Mouse (Mus musculus) kidney, adult 8-10 months (tissue): ENCODE results near the gene Sgta.
"Not testable (repeated sequence)": the region's sequence is repeated elsewhere in the genome, so short reads cannot be mapped to it uniquely, and the experiment has no call there.

ENCODE experiments used
- DNase-seq, 2 experiments: peaks; one replicate each; pipeline ENCODE4 v3.0.0; 2022

Sgta gene

DNA sequence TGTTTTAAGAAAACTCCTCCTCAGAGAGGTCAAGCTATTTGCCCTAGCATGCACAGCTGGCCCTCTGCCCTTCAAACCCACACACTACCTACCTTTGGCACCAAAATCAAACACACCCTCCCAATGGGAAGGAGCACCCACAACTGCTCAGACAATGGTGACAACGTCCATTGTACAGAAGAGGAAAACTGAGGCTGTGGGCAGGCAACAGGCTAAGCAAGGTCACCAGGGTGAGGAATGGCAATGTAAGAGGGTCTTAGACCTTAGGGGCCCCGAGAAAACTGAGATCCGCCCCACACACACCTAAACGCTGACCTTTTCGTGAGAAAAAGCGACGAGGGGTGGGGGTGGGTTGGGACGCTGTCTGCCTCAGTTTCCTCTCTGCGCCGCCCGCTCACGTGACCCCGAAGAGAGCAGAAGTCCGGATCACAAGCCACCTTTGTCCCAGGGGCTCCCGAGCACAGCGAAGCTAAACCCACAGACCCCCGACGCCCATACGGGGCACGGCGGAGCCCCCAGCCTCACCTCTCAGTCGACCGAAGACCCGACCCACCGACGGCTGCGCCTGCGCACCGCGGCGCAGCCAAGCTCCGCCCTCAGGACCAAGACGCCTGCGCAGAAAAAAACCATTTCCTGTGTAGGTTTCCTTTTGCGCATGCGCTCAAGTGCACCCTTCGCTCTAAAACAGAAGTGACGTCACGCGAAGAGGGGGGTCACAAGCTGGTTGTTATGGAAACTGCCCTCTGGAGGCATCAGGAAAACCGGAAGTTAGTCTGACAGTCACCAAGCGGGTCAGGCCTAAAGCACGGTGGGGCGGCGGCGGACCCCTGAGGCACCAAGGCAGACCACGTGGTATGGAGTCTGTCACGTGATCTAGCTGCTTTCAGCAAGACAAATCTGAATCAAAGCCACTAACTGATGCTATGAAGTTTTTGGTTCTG, at the start of gene Sgta:
TSS of gene Sgta (minus strand) at position 579 of the 941 bp plus-strand sequence.
- peak; percentile 100 for DNase-seq

DNA sequence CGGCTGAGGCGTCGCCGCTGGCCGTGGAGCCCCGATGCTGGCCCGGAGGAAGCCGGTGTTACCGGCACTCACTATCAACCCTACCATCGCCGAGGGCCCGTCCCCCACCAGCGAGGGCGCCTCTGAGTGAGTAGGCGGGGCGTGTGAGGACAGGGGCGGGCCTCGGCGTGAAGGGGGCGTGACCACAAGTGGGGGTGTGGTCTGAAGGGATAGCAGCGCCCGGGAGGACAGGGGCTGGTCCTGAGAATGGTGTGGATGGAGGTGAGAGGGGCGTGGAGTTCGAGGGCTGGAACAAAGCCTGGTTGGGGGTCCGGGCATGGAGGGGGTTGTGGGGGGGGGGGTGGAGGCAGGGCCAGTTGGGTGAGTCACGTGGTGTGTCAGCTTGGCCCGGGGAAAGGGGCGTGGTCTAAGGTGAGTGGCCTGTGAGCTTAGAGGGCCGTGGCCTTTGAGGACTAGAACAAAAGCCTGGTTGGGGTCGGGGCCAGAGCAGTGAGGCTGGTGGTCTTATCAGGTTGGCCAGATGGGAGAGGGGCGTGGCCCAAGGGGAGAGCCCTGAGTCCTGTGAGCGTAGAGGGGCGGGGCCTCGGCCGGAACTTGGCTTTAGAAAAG, 46.2 kb upstream of the Sgta start:
- DNase-seq, result peak; percentile 82 to 89

DNA sequence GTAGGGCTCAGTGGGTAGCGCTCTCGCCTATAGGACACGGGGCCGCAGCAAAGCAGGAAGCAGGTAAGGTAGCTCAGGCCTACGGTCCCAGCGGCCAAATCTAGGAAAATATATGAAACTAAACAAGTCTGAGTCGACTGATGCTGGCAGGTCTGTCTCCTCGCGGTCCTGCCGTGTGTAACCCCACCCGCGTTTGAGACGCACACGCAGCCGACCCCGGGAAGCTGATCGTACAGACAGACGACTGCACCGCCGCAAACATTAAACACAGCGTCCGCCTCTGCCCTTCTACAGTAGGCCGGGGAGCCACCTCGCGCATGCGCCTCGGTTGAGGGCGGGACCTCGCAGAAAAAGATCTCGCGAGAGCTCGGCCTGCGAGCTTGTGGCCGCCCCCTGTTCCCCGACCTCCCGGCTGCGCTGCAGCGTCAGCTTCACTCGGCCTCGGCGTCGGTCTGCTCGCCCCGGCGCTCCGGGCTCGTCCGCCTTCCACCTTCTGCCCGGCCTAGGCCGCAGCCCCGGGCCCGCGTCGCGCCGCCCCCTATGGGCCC, 45.7 kb upstream of the Sgta start, which contains the start of gene Map2k2:
TSS of gene Map2k2 (plus strand) at position 351 of the 548 bp plus-strand sequence.
- peak; percentile 96 to 97 for DNase-seq

DNA sequence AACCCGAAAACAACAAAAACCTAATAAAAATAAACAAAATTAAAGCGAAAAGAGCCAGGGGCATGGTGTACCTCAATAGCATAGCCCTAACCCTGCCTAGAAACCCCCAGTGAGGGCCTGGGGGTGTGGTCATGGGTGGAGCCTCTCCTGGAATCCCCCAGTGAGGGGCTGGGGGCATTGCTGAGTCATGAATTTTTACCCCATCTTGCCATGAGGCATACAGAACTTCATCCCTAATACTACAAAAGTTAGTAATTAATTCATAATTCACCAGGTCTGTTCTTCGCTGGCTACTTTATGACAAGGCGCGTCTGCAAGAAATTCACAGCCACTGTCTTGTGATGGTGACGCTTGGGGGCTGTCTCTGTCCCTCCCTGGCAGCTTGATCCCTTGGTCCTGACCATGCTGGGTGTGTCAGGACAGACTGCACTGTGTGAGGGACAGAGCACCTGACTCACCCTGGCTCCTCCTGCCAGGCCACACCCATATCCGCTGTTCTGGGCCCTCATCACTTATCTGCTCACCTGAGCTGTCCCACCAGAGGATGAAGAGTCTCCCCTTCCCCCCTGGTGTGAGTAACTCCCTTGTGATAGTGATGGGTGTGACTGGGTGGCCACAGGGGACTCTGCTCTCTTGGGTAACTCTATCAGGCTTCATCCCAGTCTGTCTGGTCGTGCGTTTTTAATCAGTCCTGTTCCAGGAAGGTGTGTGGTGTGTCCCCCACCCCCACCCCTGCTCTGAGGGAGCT, 35.1 kb upstream of the Sgta start:
- no peak for DNase-seq

DNA sequence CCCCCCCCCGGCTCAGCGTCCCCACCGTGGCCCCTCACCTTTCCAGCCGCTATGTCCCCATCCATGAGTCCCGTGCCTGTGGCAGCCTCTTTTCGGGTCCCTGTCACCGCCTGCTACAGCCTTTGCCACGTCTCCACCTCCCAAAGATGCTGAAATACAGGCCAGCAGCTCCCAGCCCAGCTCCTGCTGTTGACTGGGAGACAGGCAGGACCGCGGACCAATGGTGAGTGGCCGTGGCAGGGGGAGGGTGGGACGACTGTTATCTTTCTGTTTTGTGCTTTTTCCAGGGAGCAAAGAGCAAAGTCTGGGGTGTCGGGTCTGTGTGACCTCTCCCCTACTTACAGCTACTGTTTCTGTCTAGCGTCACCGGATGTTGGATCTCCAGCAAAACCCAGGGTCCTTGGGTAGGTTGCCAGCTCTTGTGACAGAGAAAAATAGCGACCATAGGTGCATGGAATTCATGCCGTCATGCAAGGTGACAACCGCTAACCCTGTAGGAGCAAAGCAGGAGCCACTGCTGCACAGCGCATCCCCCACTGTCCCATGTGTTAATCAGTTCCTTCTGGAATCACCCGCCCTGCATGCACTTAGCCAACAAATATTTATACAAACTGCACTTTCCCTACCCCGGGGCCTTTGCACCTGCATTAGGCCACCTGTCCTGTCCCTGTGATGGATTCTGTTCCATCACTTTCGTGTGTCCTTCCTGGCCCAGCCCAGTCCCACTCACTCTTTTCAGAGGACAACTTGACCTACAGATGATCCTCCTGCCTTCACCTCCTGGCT, 32.7 kb upstream of the Sgta start:
- DNase-seq, result peak; percentile 82

DNA sequence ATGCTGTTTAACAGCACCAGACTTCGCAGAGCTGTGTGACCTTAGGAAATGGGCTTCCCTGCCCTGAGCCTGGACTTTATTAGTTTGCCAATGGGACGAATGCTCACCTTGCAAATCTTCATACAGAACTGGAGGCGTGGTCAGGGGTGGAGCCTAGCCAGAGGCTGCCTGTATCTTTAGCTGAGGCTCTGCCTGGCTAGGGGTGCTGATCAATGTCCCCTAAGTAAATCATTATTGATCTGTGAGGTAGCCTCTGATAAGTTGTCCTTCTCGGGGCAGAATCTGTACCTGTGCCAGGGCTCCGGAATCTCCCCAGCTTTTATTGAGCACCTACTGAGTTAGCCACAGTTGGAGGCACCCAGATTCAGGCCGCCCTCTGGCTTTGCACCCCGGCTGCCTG, 30.6 kb upstream of the Sgta start:
- no peak for DNase-seq

DNA sequence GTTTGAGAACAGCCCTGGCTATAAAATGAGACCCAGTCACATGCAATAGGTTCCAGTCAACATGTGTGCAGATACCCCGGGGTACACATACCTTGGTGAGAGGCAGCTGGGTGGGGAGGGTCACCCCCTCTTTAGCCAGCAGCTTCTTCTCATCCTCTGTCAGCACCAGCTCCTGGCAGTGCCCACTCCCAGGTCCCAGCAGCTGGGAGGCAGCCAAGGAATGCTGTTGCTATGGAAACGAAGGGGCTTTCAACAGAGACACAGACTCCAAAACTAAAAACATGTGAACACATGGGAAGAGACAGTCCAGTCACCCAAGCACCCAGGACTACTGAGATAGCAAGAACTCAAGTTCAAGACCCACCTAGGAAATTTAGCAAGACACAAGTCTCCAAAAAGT, 29.2 kb upstream of the Sgta start:
- DNase-seq, result no peak

DNA sequence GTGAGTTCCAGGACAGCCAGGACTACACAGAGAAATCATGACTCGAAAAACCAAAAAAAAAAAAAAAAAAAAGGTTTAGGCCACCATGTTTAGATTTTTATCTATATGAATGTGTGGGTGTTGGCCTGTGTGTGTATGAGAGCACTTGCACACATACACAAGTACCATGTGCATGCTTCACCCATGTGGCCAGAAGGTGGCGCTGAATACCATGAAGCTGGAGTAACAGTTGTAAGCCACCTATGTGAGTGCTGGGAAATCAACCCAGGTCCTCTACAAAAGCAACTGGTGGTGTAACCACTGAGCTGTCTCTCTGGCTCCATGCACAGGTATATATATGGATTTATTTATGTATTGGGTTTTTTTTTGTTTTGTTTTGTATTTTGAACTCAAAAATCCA, 27.0 kb upstream of the Sgta start:
- DNase-seq, result peak in 1 of 2 experiments; percentile 42

DNA sequence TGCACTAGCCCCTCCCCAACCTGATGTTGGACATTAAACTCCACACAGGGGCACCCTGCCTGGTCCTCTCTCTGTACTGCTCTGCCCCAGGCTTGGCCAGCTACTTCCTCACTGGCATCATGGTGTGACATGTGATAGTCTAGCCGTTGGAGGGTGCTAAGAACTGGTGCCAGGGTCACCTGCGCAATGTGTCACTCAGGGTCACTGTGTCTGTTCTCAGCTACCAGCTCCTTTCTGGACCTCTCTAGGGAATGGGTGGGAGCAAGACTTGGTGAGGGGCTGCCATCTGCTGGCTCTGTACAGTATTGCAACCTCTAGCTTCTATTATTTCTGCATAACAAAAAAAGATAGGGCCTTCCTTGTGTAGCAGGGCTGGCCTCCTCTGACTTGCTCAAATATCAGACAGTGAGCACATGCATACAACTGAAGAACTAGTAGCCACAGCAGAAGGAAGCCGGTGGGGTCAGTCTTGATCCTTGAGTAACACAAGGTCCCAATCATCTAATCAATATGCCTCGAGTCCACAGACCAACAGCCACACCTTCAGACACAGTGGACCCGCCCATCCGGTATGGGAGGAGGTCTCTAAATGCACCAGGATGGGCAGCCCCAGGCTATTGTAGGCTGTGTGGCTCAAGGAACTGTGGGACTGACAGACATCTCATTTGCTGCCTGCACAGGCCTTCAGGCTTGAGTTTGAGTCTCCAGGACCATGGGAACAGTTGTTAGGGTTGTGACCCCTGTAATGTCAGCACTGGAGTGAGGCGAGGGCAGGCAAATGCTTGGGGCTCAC, 22.4 kb upstream of the Sgta start:
- peak; percentile 61 to 83 for DNase-seq

DNA sequence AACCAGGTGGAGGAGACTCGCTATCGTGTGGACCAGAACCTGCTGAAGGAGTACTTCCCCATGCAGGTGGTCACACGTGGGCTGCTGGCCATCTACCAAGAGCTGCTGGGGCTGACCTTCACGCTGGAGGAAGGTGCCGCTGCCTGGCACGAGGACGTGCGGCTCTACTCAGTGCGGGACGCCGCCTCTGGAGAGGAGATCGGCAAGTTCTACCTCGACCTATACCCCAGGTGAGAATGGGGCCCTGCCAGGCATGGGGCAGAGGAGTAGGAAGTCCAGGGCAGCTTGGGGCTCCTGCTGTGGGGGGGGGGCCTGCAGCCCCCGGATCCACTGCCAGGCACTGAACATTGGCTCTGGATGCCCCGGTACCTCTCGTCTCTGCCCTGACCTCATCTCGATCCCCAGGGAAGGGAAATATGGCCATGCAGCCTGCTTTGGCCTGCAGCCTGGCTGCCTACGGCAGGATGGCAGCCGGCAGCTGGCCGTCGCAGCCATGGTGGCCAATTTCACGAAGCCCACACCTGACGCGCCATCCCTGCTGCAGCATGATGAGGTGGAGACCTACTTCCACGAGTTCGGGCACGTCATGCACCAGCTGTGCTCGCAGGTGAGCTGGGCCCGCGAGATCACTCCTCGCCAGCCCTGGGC, 20.2 kb upstream of the Sgta start:
- no peak for DNase-seq

DNA sequence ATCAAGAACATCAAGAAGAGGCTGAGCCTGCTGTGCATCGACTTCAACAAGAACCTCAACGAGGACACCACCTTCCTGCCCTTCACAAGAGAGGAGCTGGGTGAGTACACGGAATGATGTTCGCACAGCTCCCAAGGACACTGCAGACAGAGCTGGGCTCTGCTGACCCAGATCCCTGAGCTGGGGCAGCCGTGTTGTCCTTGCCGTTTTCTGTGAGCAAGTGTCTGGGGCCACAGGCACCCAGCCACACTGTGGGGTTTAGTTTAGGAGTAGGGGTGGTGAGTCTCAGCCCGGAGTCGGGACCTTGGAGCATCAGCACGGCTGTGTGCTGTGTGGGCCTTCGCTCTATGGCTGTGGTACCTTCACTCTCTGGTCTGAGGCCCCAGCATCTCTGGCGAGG, 17.9 kb upstream of the Sgta start:
- DNase-seq, result no peak

DNA sequence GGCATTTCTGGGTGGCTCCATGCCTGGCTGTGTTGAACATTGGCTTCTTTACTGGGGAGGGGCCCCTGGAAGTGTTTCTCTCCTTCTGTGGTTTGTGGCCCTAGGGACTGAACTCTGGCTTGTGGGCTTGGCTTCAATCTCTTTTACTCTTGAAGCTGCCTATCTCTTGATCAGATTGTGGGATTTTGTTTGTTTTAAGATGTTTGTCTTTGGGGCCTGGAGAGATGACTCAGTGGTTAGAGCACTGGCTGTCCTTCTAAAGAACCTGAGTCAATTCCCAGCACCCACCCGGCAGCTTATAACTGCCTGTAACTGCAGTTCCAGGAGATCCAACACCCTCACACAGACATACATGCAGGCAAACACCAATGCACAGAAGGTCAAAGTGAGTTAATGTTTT, 16.4 kb upstream of the Sgta start:
- no peak for DNase-seq

DNA sequence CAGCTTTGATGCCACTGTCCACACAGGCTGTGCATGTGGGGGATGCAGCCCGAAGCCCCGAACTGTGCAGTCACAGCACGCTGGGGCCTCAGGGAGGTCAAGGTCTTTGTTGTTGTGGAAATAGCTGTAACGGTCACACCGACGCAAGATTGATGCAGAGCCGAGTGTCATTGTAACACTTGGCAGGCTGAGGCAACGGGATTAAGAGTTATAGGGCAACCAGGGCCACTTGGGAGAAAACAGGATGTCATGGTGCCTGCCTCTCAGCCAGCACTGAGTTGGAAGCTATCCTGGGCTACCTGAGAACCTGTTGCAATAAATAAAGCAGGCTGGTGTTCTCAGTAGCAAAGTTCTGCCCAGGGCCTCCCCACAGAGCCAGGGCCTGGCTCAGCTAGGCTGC, 15.8 kb upstream of the Sgta start:
- DNase-seq, result no peak

DNA sequence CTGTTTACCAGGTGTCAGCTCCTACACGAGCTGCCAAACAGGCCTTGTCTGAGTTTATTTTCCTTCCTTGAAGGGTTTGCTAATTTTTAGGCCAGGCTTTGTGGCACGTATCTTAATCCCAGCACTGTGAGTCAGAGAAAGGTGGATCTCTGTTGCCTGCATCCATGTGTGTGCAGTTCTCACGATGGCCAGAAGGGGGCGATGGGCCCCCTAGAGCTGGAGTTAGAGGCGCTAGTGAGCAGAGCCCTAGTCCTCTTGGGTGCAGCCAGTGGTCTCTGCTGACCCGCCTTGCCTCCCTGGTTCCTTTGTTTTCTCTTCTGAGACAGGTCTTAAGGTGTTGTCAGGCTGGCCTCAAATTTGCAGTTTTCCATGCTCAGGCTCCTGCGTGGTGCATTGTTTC, 13.5 kb upstream of the Sgta start:
- no peak for DNase-seq

DNA sequence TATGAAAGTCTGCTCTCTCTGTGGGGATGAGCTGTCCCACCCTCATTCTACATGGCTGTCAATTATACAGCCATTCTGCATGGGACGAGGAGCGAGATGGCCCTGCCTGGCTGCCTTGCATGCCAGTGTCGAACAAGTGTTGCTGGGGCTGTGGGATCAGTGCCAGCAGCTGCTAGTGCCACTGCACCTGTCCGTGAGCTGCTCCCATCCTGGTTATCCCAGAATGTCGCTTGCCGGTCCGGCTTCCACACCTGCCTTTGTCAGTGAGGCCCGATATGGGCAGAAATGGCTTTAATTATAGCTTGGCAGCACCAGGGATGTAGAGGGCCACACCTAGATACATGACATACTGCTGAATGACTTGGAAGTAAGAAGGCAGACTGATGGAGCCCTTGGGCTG, 12.3 kb upstream of the Sgta start:
- DNase-seq, result no peak

DNA sequence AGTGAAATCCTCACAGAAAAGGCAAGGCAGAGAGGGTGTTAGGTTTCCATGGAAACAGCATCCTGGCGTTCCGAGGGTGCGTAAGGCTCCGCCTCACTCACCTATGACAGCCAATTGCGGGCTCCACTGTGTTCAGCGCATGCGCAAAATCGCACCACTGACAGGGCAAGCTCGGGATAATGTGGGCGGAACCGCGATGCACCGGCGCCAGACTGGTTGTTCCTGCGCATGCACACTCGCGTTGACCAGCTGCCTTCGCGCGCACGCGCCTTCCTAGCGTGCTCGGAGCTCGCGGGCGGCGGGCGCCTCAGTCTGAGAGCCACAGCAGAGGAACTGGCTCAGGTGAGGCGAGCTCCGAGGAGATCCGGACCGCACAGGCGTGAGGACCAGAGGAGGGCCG, 9.9 kb upstream of the Sgta start, which contains the start of gene Thop1:
TSS of gene Thop1 (plus strand) at position 200 of the 400 bp plus-strand sequence.
- peak; percentile 97 to 98 for DNase-seq

DNA sequence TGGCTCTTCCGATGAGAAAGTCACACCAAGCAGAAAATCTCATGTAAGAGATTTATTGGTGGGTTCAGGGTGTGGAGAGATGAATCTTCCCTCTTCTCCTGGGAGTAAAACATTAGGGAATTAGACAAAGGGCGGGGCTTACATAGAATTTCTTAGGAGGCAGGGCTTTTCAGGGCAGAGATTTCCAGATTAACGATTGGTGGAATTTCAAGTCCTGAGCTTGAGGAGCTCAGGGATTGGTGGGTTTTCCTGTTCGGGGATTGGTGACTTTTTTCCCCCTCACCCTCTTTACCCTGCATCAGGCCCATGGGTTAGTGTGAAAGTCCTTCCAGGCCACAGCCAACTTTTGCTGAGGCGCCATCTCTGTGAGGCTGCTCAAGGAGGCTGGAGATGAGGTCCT, 8.7 kb upstream of the Sgta start:
- no peak for DNase-seq

DNA sequence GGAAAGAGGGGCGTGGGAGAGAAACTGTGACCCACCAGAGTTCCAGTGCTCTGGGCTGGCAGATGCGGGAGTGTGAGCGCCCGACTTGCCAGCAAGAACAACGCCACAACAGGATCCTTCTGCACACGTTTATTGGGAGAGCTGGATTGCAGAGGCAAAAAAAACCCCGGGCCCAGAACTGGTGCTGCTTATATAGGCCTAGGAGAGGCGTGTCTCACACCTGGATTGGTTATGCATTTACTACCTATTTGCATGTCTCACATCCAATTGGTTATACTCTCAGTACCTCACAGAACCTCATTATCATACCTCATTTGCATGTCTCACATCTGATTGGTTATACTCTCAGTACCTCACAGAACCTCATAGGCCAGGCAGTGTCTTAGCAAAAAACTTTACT, 4.5 kb upstream of the Sgta start:
- DNase-seq, result not testable (repeated sequence)

DNA sequence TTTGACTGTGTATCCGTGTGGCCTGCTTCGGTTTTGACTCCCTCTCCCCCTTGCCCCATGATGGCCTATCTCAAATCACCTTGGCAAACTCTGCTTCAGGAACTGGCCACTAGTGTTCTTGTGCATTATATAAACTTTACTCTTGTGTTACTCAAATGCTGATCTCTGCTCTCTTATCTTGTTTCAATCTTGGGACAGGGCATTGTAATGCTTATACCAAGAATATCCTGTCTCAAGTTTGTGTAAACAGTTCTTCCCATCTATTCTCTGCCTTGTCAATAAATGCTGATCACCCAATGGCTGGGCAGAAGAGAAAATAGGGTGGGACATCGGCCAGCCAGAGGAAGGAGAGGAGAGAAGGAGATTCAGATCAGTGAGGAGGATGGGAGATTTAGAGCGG, 2.7 kb upstream of the Sgta start:
- no peak for DNase-seq

DNA sequence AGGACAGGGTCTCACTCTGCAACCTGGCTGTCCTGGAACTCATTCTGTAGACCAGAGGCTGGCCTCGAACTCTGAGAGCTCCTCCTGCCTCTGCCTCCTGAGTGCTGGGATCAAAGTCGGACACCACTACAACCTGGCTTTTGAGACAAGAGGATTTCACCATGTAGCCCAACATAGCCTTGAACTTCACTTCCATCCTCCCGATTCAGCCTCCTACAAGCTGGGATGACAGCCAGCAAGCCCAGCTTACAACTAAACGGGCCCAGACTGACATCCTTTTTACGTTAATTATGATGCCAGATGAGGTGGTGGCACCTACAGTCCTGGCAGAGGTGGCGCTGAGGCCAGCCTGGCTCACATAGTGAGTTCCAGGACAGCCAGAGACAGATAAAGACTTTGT, 1.1 kb downstream of the Sgta start:
- DNase-seq, result no peak
